Mouse (Mus musculus): ENCODE data around the gene Gm42957. TPM values are rescaled to one million over a fixed set of nuclear protein-coding genes. Genes with fewer than 3 reads are reported as not detected.
"Not testable (repeated sequence)": the region's sequence is repeated elsewhere in the genome, so short reads cannot be mapped to it uniquely, and the experiment has no call there.

The Gm42957 gene
- polyA plus RNA-seq, 1 experiment: not detected

GRCm38 (mm10) chr3:96600639-96601250, 34.5 kb upstream of the Gm42957 start, which contains the start of gene Lix1l:
Gene Lix1l (plus strand): TSS chr3:96601149.
- Histone ChIP-seq H3K27ac (ENCODE audit: insufficient read depth, low read depth, low read length) (peak within 1 kb of the TSS; percentile 61; the same call in 1 of the 2 replicates), H3K36me3 (ENCODE audit: control insufficient read depth, insufficient read depth, low read length) (no peaks in the 10 kb centered on the region), H3K4me1 (ENCODE audit: control insufficient read depth, insufficient read depth, low read length) (no peaks in the 10 kb centered on the region), H3K4me3 (ENCODE audit: insufficient read depth, low read depth, low read length) (peak within 1 kb of the TSS; percentile 62), H3K27me3 (replicated peaks; ENCODE audit: control insufficient read depth, insufficient read depth, low read length) (0 out of 2 replicates have a peak, but pooled peaks cover 1% of the 10 kb centered on the region)
- WGBS: 1% methylated on average over 27 of the region's 27 CpGs
- peak; percentile 96 for DNase-seq
- TF ChIP-seq CTCF (conservative IDR thresholded peaks at IDR 0.05; ENCODE audit: insufficient read depth, insufficient read length, low read depth, low read length) (no peak), POLR2A (IDR thresholded peaks at IDR 0.05; ENCODE audit: low read depth, low read length) (no peak)

- DNase-seq: peak; percentile 83
- TF ChIP-seq CTCF (conservative IDR thresholded peaks at IDR 0.05; ENCODE audit: insufficient read depth, insufficient read length, low read depth, low read length) (no peak), POLR2A (IDR thresholded peaks at IDR 0.05; ENCODE audit: low read depth, low read length) (peak; percentile 35)
- peak overlapping the region; percentile 61; the same call in 1 of the 2 replicates for H3K27ac ChIP-seq (ENCODE audit: insufficient read depth, low read depth, low read length)
These were observed 34.0 kb upstream of the Gm42957 start for GRCm38 (mm10) chr3:96601251-96601787.

GRCm38 (mm10) chr3:96601941-96602703, 33.2 kb upstream of the Gm42957 start:
- Histone ChIP-seq H3K4me1 (ENCODE audit: control insufficient read depth, insufficient read depth, low read length) (no peaks in the 10 kb centered on the region), H3K4me3 (ENCODE audit: insufficient read depth, low read depth, low read length) (no peak overlapping the region; the same call in 1 of the 2 replicates)

More at GRCm38 (mm10) chr3:96601251-96601787, 34.0 kb upstream of the Gm42957 start:
- H3K4me1 ChIP-seq (ENCODE audit: control insufficient read depth, insufficient read depth, low read length): no peaks in the 10 kb centered on the region
- WGBS: 3% methylated on average over 39 of the region's 40 CpGs
- no peaks in the 10 kb centered on the region for H3K36me3 ChIP-seq (ENCODE audit: control insufficient read depth, insufficient read depth, low read length)
- H3K4me3 ChIP-seq (ENCODE audit: insufficient read depth, low read depth, low read length): peak overlapping the region; percentile 62
- 0 out of 2 replicates have a peak, but pooled peaks cover 1% of the 10 kb centered on the region for H3K27me3 ChIP-seq (replicated peaks; ENCODE audit: control insufficient read depth, insufficient read depth, low read length)

GRCm38 (mm10) chr3:96602704-96603084, 32.6 kb upstream of the Gm42957 start:
- 17% methylated on average over 5 of the region's 5 CpGs for WGBS
- Histone ChIP-seq H3K36me3 (ENCODE audit: control insufficient read depth, insufficient read depth, low read length) (no peaks in the 10 kb centered on the region), H3K4me3 (ENCODE audit: insufficient read depth, low read depth, low read length) (no peak overlapping the region), H3K27ac (ENCODE audit: insufficient read depth, low read depth, low read length) (peak overlapping the region; percentile 49; the same call in 1 of the 2 replicates), H3K4me1 (ENCODE audit: control insufficient read depth, insufficient read depth, low read length) (no peaks in the 10 kb centered on the region), H3K27me3 (replicated peaks; ENCODE audit: control insufficient read depth, insufficient read depth, low read length) (0 out of 2 replicates have a peak, but pooled peaks cover 1% of the 10 kb centered on the region)
- TF ChIP-seq CTCF (conservative IDR thresholded peaks at IDR 0.05; ENCODE audit: insufficient read depth, insufficient read length, low read depth, low read length): no peak
- no peak for TF ChIP-seq POLR2A (IDR thresholded peaks at IDR 0.05; ENCODE audit: low read depth, low read length)
- no peak for DNase-seq

More at GRCm38 (mm10) chr3:96601941-96602703, 33.2 kb upstream of the Gm42957 start:
- DNase-seq: peak; percentile 43
- H3K36me3 ChIP-seq (ENCODE audit: control insufficient read depth, insufficient read depth, low read length): no peaks in the 10 kb centered on the region
- 0 out of 2 replicates have a peak, but pooled peaks cover 1% of the 10 kb centered on the region for H3K27me3 ChIP-seq (replicated peaks; ENCODE audit: control insufficient read depth, insufficient read depth, low read length)
- TF ChIP-seq POLR2A (IDR thresholded peaks at IDR 0.05; ENCODE audit: low read depth, low read length) (no peak), CTCF (conservative IDR thresholded peaks at IDR 0.05; ENCODE audit: insufficient read depth, insufficient read length, low read depth, low read length) (no peak)
- WGBS: 36% methylated on average over 10 of the region's 10 CpGs
- peak overlapping the region; percentile 61 for H3K27ac ChIP-seq (ENCODE audit: insufficient read depth, low read depth, low read length)

- no peak overlapping the region for H3K4me3 ChIP-seq (ENCODE audit: insufficient read depth, low read depth, low read length)
These were observed 32.0 kb upstream of the Gm42957 start for GRCm38 (mm10) chr3:96603311-96603710.

GRCm38 (mm10) chr3:96606007-96606406, 29.3 kb upstream of the Gm42957 start:
- WGBS: 92% methylated on average over 4 of the region's 4 CpGs
- not testable (repeated sequence) for H3K36me3 ChIP-seq (ENCODE audit: control insufficient read depth, insufficient read depth, low read length); H3K4me1 ChIP-seq (ENCODE audit: control insufficient read depth, insufficient read depth, low read length); H3K27me3 ChIP-seq (replicated peaks; ENCODE audit: control insufficient read depth, insufficient read depth, low read length); H3K27ac ChIP-seq (ENCODE audit: insufficient read depth, low read depth, low read length); H3K4me3 ChIP-seq (ENCODE audit: insufficient read depth, low read depth, low read length); DNase-seq

More at GRCm38 (mm10) chr3:96603311-96603710, 32.0 kb upstream of the Gm42957 start:
- no peaks in the 10 kb centered on the region for H3K4me1 ChIP-seq (ENCODE audit: control insufficient read depth, insufficient read depth, low read length)
- 45% methylated on average over 5 of the region's 5 CpGs for WGBS
- TF ChIP-seq POLR2A (IDR thresholded peaks at IDR 0.05; ENCODE audit: low read depth, low read length): no peak
- TF ChIP-seq CTCF (conservative IDR thresholded peaks at IDR 0.05; ENCODE audit: insufficient read depth, insufficient read length, low read depth, low read length): no peak
- H3K36me3 ChIP-seq (ENCODE audit: control insufficient read depth, insufficient read depth, low read length): no peaks in the 10 kb centered on the region
- DNase-seq: no peak
- H3K27me3 ChIP-seq (replicated peaks; ENCODE audit: control insufficient read depth, insufficient read depth, low read length): no peaks in the 10 kb centered on the region
- H3K27ac ChIP-seq (ENCODE audit: insufficient read depth, low read depth, low read length): no peak overlapping the region

GRCm38 (mm10) chr3:96606618-96607017, 28.7 kb upstream of the Gm42957 start:
- no peaks in the 10 kb centered on the region for H3K4me1 ChIP-seq (ENCODE audit: control insufficient read depth, insufficient read depth, low read length)
- 90% methylated on average over 4 of the region's 4 CpGs for WGBS
- TF ChIP-seq CTCF (conservative IDR thresholded peaks at IDR 0.05; ENCODE audit: insufficient read depth, insufficient read length, low read depth, low read length): no peak
- no peaks in the 10 kb centered on the region for H3K27me3 ChIP-seq (replicated peaks; ENCODE audit: control insufficient read depth, insufficient read depth, low read length)
- H3K36me3 ChIP-seq (ENCODE audit: control insufficient read depth, insufficient read depth, low read length): no peaks in the 10 kb centered on the region
- H3K4me3 ChIP-seq (ENCODE audit: insufficient read depth, low read depth, low read length): no peak overlapping the region
- no peak overlapping the region for H3K27ac ChIP-seq (ENCODE audit: insufficient read depth, low read depth, low read length)
- DNase-seq: no peak

Measured in kidney, adult 2 months (tissue).